Comparison of ENCODE assay signal across 8 mouse cellular contexts in genomic region chr10:81135831-81136705, GRCm38 (mm10). TPM values are rescaled to one million over a fixed set of nuclear protein-coding genes. Genes with fewer than 3 reads are reported as not detected.
DNase-seq lines count a peak whose midpoint lies in the region; ATAC-seq and TF ChIP-seq lines count a peak whose summit lies in the region.

No protein-coding gene starts in this region.

- TF ChIP-seq POLR2A in cortical plate, adult 2 months (IDR thresholded peaks at IDR 0.05; ENCODE audit: extremely low read depth, insufficient read depth, low read length), result peak; percentile 43; the same call in 1 of the 2 replicates

- TF ChIP-seq CTCF in cortical plate, adult 2 months (IDR thresholded peaks at IDR 0.05; ENCODE audit: extremely low read depth, insufficient read depth, low read length), result no peak
- TF ChIP-seq CTCF in hindbrain, postnatal 0 days (IDR thresholded peaks at IDR 0.05; ENCODE audit: low read depth), result peak; percentile 7; the same call in 1 of the 2 replicates

- DNase-seq in adrenal gland, adult (ENCODE audit: inconsistent age in 2 of 2, low spot score in 1 of 2), result peak; percentile 86 to 94
- DNase-seq in gastrocnemius, adult 8-10 months (ENCODE audit: low spot score in 2 of 2), result peak; percentile 55 to 61
- peak; percentile 85 for DNase-seq in hindbrain, postnatal 0 days (ENCODE audit: low spot score)
- peak; percentile 80 for DNase-seq in left cerebral cortex, postnatal 4 days
- peak; percentile 71 for DNase-seq in mesoderm, embryonic 11.5 days (ENCODE audit: low read depth, low spot score)
- peak; percentile 77 for DNase-seq in right cerebral cortex, postnatal 25 days
- DNase-seq in urinary bladder, postnatal 4 days (ENCODE audit: low spot score in 2 of 2), result peak; percentile 76 to 77

- H3K36me3 ChIP-seq in hindbrain, postnatal 0 days (ENCODE audit: insufficient read depth, low read length), result no peaks in the 10 kb centered on the region

- H3K4me3 ChIP-seq in cortical plate, adult 2 months (ENCODE audit: insufficient read depth, low read length), result peak overlapping the region; percentile 97
- H3K4me3 ChIP-seq in hindbrain, postnatal 0 days (ENCODE audit: low read length), result peak overlapping the region; percentile 94

- peak overlapping the region; percentile 98 for H3K27ac ChIP-seq in cortical plate, adult 2 months (ENCODE audit: insufficient read depth, low read length)
- H3K27ac ChIP-seq in hindbrain, postnatal 0 days, result peak overlapping the region; percentile 96

- under 1% methylated on average over 76 of the region's 86 CpGs for WGBS in hindbrain, postnatal 0 days

- H3K9ac ChIP-seq in hindbrain, postnatal 0 days (replicated peaks; ENCODE audit: low read length), result peak overlapping the region; percentile 96

- H3K27me3 ChIP-seq in hindbrain, postnatal 0 days (ENCODE audit: insufficient read depth, low read length), result peaks cover 9% of the 10 kb centered on the region

- peaks cover 6% of the 10 kb centered on the region for H3K4me1 ChIP-seq in cortical plate, adult 2 months (ENCODE audit: control insufficient read depth, insufficient read depth, low read length)
- H3K4me1 ChIP-seq in hindbrain, postnatal 0 days (ENCODE audit: insufficient read depth, low read length), result peaks cover 25% of the 10 kb centered on the region

- ATAC-seq in hindbrain, postnatal 0 days, result peak; percentile 30

- no peaks in the 10 kb centered on the region for H3K9me3 ChIP-seq in hindbrain, postnatal 0 days (ENCODE audit: low read length)

- intact Hi-C loops in left cerebral cortex, postnatal 4 days (cut with DNase I), result no loop called here

- H3K4me2 ChIP-seq in hindbrain, postnatal 0 days (ENCODE audit: low read depth, low read length), result peak overlapping the region; percentile 99

RNA-seq across cellular contexts. Expression of gene Zbtb7a, which starts 1.0 kb away (rescaled TPM):
- 46.9 and 49.9 TPM in 2 replicates for polyA plus RNA-seq in cortical plate, adult 2 months (2012; rRNA removed)
- 10 to 100 TPM; 24.8 to 28.9 (median 25.5) TPM for total RNA-seq in gastrocnemius, adult 8-10 months (2022)
- 37.3 and 38.4 TPM in 2 replicates for total RNA-seq in hindbrain, postnatal 0 days (2014; rRNA removed)
- 22.0 and 22.3 TPM in 2 replicates for polyA plus RNA-seq in hindbrain, postnatal 0 days (2015; fragmentation: Nextera tagmentation; extraction: Ambion mirVana)
- total RNA-seq in left cerebral cortex, postnatal 4 days (2021), result 10 to 100 TPM; 23.3 to 24.7 TPM

RNA-seq across cellular contexts. Expression of gene Map2k2, which starts 30.4 kb away (rescaled TPM):
- polyA plus RNA-seq in cortical plate, adult 2 months (2012; rRNA removed), result 192 and 201 TPM in 2 replicates
- 100 to 1,000 TPM; 197 to 233 (median 208) TPM for total RNA-seq in gastrocnemius, adult 8-10 months (2022)
- total RNA-seq in hindbrain, postnatal 0 days (2014; rRNA removed), result 297 and 309 TPM in 2 replicates
- polyA plus RNA-seq in hindbrain, postnatal 0 days (2015; fragmentation: Nextera tagmentation; extraction: Ambion mirVana), result 196 and 204 TPM in 2 replicates
- 100 to 1,000 TPM; 153 to 167 TPM for total RNA-seq in left cerebral cortex, postnatal 4 days (2021)

RNA-seq across cellular contexts. Expression of gene Pias4, which starts 31.7 kb away (rescaled TPM):
- polyA plus RNA-seq in cortical plate, adult 2 months (2012; rRNA removed), result 21.3 and 22.5 TPM in 2 replicates
- 10 to 100 TPM; 14.0 to 19.0 (median 16.2) TPM for total RNA-seq in gastrocnemius, adult 8-10 months (2022)
- 33.9 and 46.4 TPM in 2 replicates for total RNA-seq in hindbrain, postnatal 0 days (2014; rRNA removed)
- polyA plus RNA-seq in hindbrain, postnatal 0 days (2015; fragmentation: Nextera tagmentation; extraction: Ambion mirVana), result 32.0 and 33.7 TPM in 2 replicates
- 10 to 100 TPM; 29.6 to 30.4 TPM for total RNA-seq in left cerebral cortex, postnatal 4 days (2021)

RNA-seq across cellular contexts. Expression of gene Creb3l3, which starts 37.4 kb away (rescaled TPM):
- 0.42 TPM in 2 replicates for polyA plus RNA-seq in cortical plate, adult 2 months (2012; rRNA removed)
- total RNA-seq in gastrocnemius, adult 8-10 months (2022), result under 1 TPM in 1 of 4 experiments, not detected in 3; 0.44 TPM
- 0.61 and 1.0 TPM in 2 replicates for total RNA-seq in hindbrain, postnatal 0 days (2014; rRNA removed)
- polyA plus RNA-seq in hindbrain, postnatal 0 days (2015; fragmentation: Nextera tagmentation; extraction: Ambion mirVana), result 0.59 and 0.71 TPM in 2 replicates
- under 1 TPM; 0.22 to 0.60 TPM for total RNA-seq in left cerebral cortex, postnatal 4 days (2021)

RNA-seq across cellular contexts. Expression of gene Eef2, which starts 40.4 kb away (rescaled TPM):
- polyA plus RNA-seq in cortical plate, adult 2 months (2012; rRNA removed), result 1,040 and 1,088 TPM in 2 replicates
- total RNA-seq in gastrocnemius, adult 8-10 months (2022), result 1,000 to 10,000 TPM; 1,293 to 1,550 (median 1,345) TPM
- 2,095 and 2,196 TPM in 2 replicates for total RNA-seq in hindbrain, postnatal 0 days (2014; rRNA removed)
- 422 and 434 TPM in 2 replicates for polyA plus RNA-seq in hindbrain, postnatal 0 days (2015; fragmentation: Nextera tagmentation; extraction: Ambion mirVana)
- 1,000 to 10,000 TPM; 1,312 to 1,322 TPM for total RNA-seq in left cerebral cortex, postnatal 4 days (2021)

Comparison
In these comparisons a context has a peak if more than half of its experiments do, and no peak if none do; other contexts are left out.
1. Peak in every context shown above with its lines: DNase-seq, ATAC-seq, H3K4me3 ChIP-seq and H3K27ac ChIP-seq.